ENCODE assay signal across 10 mouse cellular contexts in the genomic region with DNA sequence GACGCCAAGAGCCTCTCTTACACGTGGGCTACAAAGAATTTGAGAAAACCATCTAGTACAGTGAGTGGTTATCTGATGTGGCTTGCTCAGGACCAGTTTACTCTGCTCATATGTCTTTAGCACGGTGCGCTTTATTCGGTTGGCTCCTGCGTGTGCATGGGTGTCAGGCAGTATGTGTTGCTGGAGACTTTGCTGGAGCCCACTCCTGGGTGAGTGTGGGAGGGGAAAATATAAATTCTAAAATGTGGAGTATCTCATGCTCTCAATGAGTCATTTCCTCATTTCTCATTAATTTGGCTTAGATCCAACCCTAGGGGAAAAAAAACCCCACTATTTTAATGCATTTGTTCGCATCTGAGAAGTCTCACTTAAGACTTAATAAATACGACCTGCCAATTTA. TPM values are rescaled to one million over a fixed set of nuclear protein-coding genes. Genes with fewer than 3 reads are reported as not detected.
A peak's percentile ranks its signal among the peaks of the same experiment; 100 is the strongest.
DNase-seq lines count a peak whose midpoint lies in the region; ATAC-seq and TF ChIP-seq lines count a peak whose summit lies in the region.
"Had no signal": no experiment of that assay in that cellular context is flagged by ENCODE, and none has a peak within 500 bp of the region (broad histone marks: within the 10 kb centered on the region; RNA-seq: fewer than 3 reads in every experiment).

No protein-coding gene starts in this region.

- no peaks in the 10 kb centered on the region for H3K27me3 ChIP-seq in forebrain, postnatal 0 days (ENCODE audit: insufficient read depth, low read length)
- H3K27me3 ChIP-seq in midbrain, embryonic 15.5 days (replicated peaks): no peaks in the 10 kb centered on the region
- no peaks in the 10 kb centered on the region for H3K27me3 ChIP-seq in intestine, embryonic 15.5 days (replicated peaks)

- peak; percentile 56 for ATAC-seq in forebrain, postnatal 0 days
- ATAC-seq in midbrain, embryonic 15.5 days (replicated peaks): peak; percentile 73
- no peak for ATAC-seq in intestine, embryonic 15.5 days

- no peak for TF ChIP-seq CTCF in forebrain, postnatal 0 days (IDR thresholded peaks at IDR 0.05; ENCODE audit: low read depth)

- H3K36me3 ChIP-seq in forebrain, postnatal 0 days (ENCODE audit: insufficient read depth): no peaks in the 10 kb centered on the region
- no peaks in the 10 kb centered on the region for H3K36me3 ChIP-seq in midbrain, embryonic 15.5 days (replicated peaks)
- no peaks in the 10 kb centered on the region for H3K36me3 ChIP-seq in intestine, embryonic 15.5 days
- H3K36me3 ChIP-seq: heart, embryonic 15.5 days had no signal

- H3K9me3 ChIP-seq in forebrain, postnatal 0 days (ENCODE audit: low read length): no peaks in the 10 kb centered on the region
- no peaks in the 10 kb centered on the region for H3K9me3 ChIP-seq in midbrain, embryonic 15.5 days
- no peaks in the 10 kb centered on the region for H3K9me3 ChIP-seq in intestine, embryonic 15.5 days
- H3K9me3 ChIP-seq: heart, embryonic 15.5 days had no signal

- 36% methylated on average over 8 of the region's 8 CpGs for WGBS in forebrain, postnatal 0 days
- 39% methylated on average over 8 of the region's 8 CpGs for WGBS in midbrain, embryonic 15.5 days
- WGBS in intestine, embryonic 15.5 days: 64% methylated on average over 8 of the region's 8 CpGs

- no peak overlapping the region for H3K4me2 ChIP-seq in forebrain, postnatal 0 days (ENCODE audit: low read depth)
- H3K4me2 ChIP-seq in midbrain, embryonic 15.5 days: peak overlapping the region; percentile 15; the same call in 1 of the 2 replicates
- H3K4me2 ChIP-seq in intestine, embryonic 15.5 days (replicated peaks): no peak overlapping the region

- peaks cover 6% of the 10 kb centered on the region; the same call in 1 of the 2 replicates for H3K4me1 ChIP-seq in forebrain, postnatal 0 days (ENCODE audit: insufficient read depth)
- H3K4me1 ChIP-seq in midbrain, embryonic 15.5 days: peaks cover 13% of the 10 kb centered on the region
- no peaks in the 10 kb centered on the region for H3K4me1 ChIP-seq in intestine, embryonic 15.5 days (replicated peaks)

- H3K9ac ChIP-seq in forebrain, postnatal 0 days: no peak overlapping the region
- no peak overlapping the region for H3K9ac ChIP-seq in midbrain, embryonic 15.5 days
- H3K9ac ChIP-seq in intestine, embryonic 15.5 days: no peak overlapping the region
- H3K9ac ChIP-seq: heart, embryonic 15.5 days had no signal

- peak; percentile 11 to 25 for DNase-seq in left cerebral cortex, adult 18-20 months (ENCODE audit: low spot score in 2 of 2)
- no peak for DNase-seq in left cerebral cortex, adult 11 months (ENCODE audit: low spot score)
- peak; percentile 72 for DNase-seq in brain, adult 2 months (ENCODE audit: low read depth, low spot score)
- peak; percentile 16 for DNase-seq in forebrain, postnatal 0 days
- no peak for DNase-seq in thymus, postnatal 36 days
- DNase-seq in kidney, adult 9 months: no peak
- DNase-seq: cerebellum, postnatal 36 days had no signal

- no peak overlapping the region for H3K27ac ChIP-seq in forebrain, postnatal 0 days (ENCODE audit: low read depth, low read length)
- H3K27ac ChIP-seq in midbrain, embryonic 15.5 days: peak overlapping the region; percentile 67; the same call in 1 of the 2 replicates
- no peak overlapping the region for H3K27ac ChIP-seq in intestine, embryonic 15.5 days
- H3K27ac ChIP-seq: heart, embryonic 15.5 days had no signal

- no peak overlapping the region for H3K4me3 ChIP-seq in forebrain, postnatal 0 days (ENCODE audit: low read depth, low read length)
- H3K4me3 ChIP-seq in midbrain, embryonic 15.5 days: no peak overlapping the region
- H3K4me3 ChIP-seq in intestine, embryonic 15.5 days (replicated peaks): no peak overlapping the region
- H3K4me3 ChIP-seq: heart, embryonic 15.5 days had no signal

RNA-seq across cellular contexts. Expression of gene Rai14, which starts 33.2 kb away (rescaled TPM):
- 10 to 100 TPM in 1 of 2 experiments, 1 to 10 TPM in 1; 7.3 to 11.1 TPM for total RNA-seq in left cerebral cortex, adult 18-20 months (2021)
- total RNA-seq in forebrain, postnatal 0 days (2014; rRNA removed): 11.7 and 12.7 TPM in 2 replicates
- polyA plus RNA-seq in forebrain, postnatal 0 days (2015; fragmentation: Nextera tagmentation; extraction: Ambion mirVana): 5.2 and 5.5 TPM in 2 replicates
- polyA plus RNA-seq in midbrain, embryonic 15.5 days (2015; fragmentation: Nextera tagmentation; extraction: Ambion mirVana): 14.0 and 14.5 TPM in 2 replicates
- 16.8 and 17.4 TPM in 2 replicates for polyA plus RNA-seq in intestine, embryonic 15.5 days (2015; fragmentation: Nextera tagmentation; extraction: Ambion mirVana)

Comparison
In these comparisons a context has a peak if more than half of its experiments do, and no peak if none do; other contexts are left out.
1. DNase-seq: peak in left cerebral cortex, adult 18-20 months (2 of 2), brain, adult 2 months (single experiment) and forebrain, postnatal 0 days (single experiment); none in left cerebral cortex, adult 11 months (single experiment), thymus, postnatal 36 days (0 of 2) and kidney, adult 9 months (single experiment).